28 mouse cellular contexts compared by ENCODE assay signal in the genomic region with DNA sequence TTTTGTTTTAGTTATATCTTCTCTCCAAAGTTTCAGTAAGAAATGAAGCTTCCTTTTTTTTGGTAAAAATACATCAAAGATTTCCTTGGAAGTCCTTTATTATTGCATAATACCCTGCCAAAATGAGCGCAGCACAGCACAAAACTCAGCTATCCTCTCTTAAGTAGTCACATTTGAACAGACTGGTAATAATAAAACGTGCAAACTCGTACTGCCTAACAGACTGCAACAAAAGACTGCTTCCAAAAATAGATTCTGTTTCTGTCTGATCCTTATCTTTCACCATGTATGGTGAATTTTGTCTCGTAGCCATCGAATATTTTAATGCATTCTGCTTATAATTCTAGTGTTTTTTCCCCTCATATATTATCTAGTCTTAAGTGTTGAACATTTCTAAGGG. TPM values are rescaled to one million over a fixed set of nuclear protein-coding genes. Genes with fewer than 3 reads are reported as not detected.
DNase-seq lines count a peak whose midpoint lies in the region; ATAC-seq and TF ChIP-seq lines count a peak whose summit lies in the region.
"Had no signal": no experiment of that assay in that cellular context is flagged by ENCODE, and none has a peak within 500 bp of the region (broad histone marks: within the 10 kb centered on the region; RNA-seq: fewer than 3 reads in every experiment).

No protein-coding gene starts in this region.

- H3K27ac ChIP-seq in forebrain, embryonic 13.5 days: no peak overlapping the region
- no peak overlapping the region for H3K27ac ChIP-seq in forebrain, embryonic 10.5 days
- 0 out of 2 replicates have a peak overlapping the region, but pooled peaks have one; percentile 6 for H3K27ac ChIP-seq in forebrain, postnatal 0 days (ENCODE audit: low read depth, low read length)
- no peak overlapping the region for H3K27ac ChIP-seq in heart, embryonic 11.5 days (ENCODE audit: low read depth, low read length)
- H3K27ac ChIP-seq: embryonic facial prominence, embryonic 12.5 days; embryonic facial prominence, embryonic 15.5 days; heart, adult 2 months; heart, embryonic 10.5 days; hindbrain, embryonic 12.5 days; hindbrain, embryonic 15.5 days had no signal

- no peaks in the 10 kb centered on the region for H3K9me3 ChIP-seq in forebrain, embryonic 13.5 days (replicated peaks)
- H3K9me3 ChIP-seq in forebrain, embryonic 10.5 days: no peaks in the 10 kb centered on the region
- no peaks in the 10 kb centered on the region for H3K9me3 ChIP-seq in forebrain, postnatal 0 days (ENCODE audit: low read length)
- H3K9me3 ChIP-seq in heart, embryonic 11.5 days (replicated peaks; ENCODE audit: control insufficient read depth, low read length): no peaks in the 10 kb centered on the region
- H3K9me3 ChIP-seq: embryonic facial prominence, embryonic 12.5 days; embryonic facial prominence, embryonic 15.5 days; heart, embryonic 10.5 days; hindbrain, embryonic 12.5 days; hindbrain, embryonic 15.5 days had no signal

- no peaks in the 10 kb centered on the region for H3K4me1 ChIP-seq in forebrain, embryonic 13.5 days
- H3K4me1 ChIP-seq in forebrain, embryonic 10.5 days: 0 out of 2 replicates have a peak, but pooled peaks cover 5% of the 10 kb centered on the region
- H3K4me1 ChIP-seq in forebrain, postnatal 0 days (ENCODE audit: insufficient read depth): 0 out of 2 replicates have a peak, but pooled peaks cover 3% of the 10 kb centered on the region
- H3K4me1 ChIP-seq in heart, embryonic 11.5 days (ENCODE audit: control insufficient read depth, insufficient read depth, low read length): no peaks in the 10 kb centered on the region
- H3K4me1 ChIP-seq: embryonic facial prominence, embryonic 12.5 days; embryonic facial prominence, embryonic 15.5 days; heart, embryonic 10.5 days; hindbrain, embryonic 12.5 days; hindbrain, embryonic 15.5 days had no signal

- no peaks in the 10 kb centered on the region for H3K27me3 ChIP-seq in forebrain, embryonic 13.5 days
- H3K27me3 ChIP-seq in forebrain, embryonic 10.5 days (ENCODE audit: poor library complexity, severe bottlenecking): no peaks in the 10 kb centered on the region
- no peaks in the 10 kb centered on the region for H3K27me3 ChIP-seq in forebrain, postnatal 0 days (ENCODE audit: insufficient read depth, low read length)
- H3K27me3 ChIP-seq in heart, embryonic 11.5 days (ENCODE audit: control insufficient read depth, insufficient read depth, low read length): no peaks in the 10 kb centered on the region
- H3K27me3 ChIP-seq: embryonic facial prominence, embryonic 12.5 days; embryonic facial prominence, embryonic 15.5 days; hindbrain, embryonic 12.5 days; hindbrain, embryonic 15.5 days had no signal

- no peak overlapping the region for H3K4me2 ChIP-seq in forebrain, embryonic 13.5 days
- no peak overlapping the region for H3K4me2 ChIP-seq in forebrain, postnatal 0 days (ENCODE audit: low read depth)
- H3K4me2 ChIP-seq in heart, embryonic 11.5 days: no peak overlapping the region
- H3K4me2 ChIP-seq: embryonic facial prominence, embryonic 12.5 days; embryonic facial prominence, embryonic 15.5 days; hindbrain, embryonic 12.5 days; hindbrain, embryonic 15.5 days had no signal

- H3K36me3 ChIP-seq in forebrain, embryonic 13.5 days (ENCODE audit: poor library complexity, severe bottlenecking): no peaks in the 10 kb centered on the region
- no peaks in the 10 kb centered on the region for H3K36me3 ChIP-seq in forebrain, embryonic 10.5 days (replicated peaks)
- H3K36me3 ChIP-seq in forebrain, postnatal 0 days (ENCODE audit: insufficient read depth): no peaks in the 10 kb centered on the region
- no peaks in the 10 kb centered on the region for H3K36me3 ChIP-seq in heart, embryonic 11.5 days (ENCODE audit: control insufficient read depth, insufficient read depth, low read length)
- H3K36me3 ChIP-seq: embryonic facial prominence, embryonic 12.5 days; embryonic facial prominence, embryonic 15.5 days; heart, embryonic 10.5 days; hindbrain, embryonic 12.5 days; hindbrain, embryonic 15.5 days had no signal

- DNase-seq in forebrain, embryonic 10.5 days (ENCODE audit: extremely low spot score, low spot score): no peak
- no peak for DNase-seq in frontal cortex, adult 2 months (ENCODE audit: extremely low spot score in 1 of 2, low spot score in 1 of 2)
- DNase-seq in brain, adult 2 months (ENCODE audit: low read depth, low spot score): peak; percentile 48
- peak; percentile 43 for DNase-seq in forebrain, postnatal 0 days
- DNase-seq in urinary bladder, postnatal 14 days (ENCODE audit: low spot score): no peak
- DNase-seq: adrenal gland, adult 8-10 months; adrenal gland, postnatal 25 days; cerebellum, adult 11 months; cerebellum, adult 2 months; cerebellum, adult 9-11 months; cerebellum, postnatal 25 days; gastrocnemius, postnatal 10 days; gastrocnemius, postnatal 36 days; heart, adult 2 months had no signal

- TF ChIP-seq CTCF in forebrain, postnatal 0 days (IDR thresholded peaks at IDR 0.05; ENCODE audit: low read depth): no peak

- 68% methylated on average over 5 of the region's 5 CpGs for WGBS in forebrain, embryonic 13.5 days
- WGBS in forebrain, embryonic 10.5 days: 85% methylated on average over 5 of the region's 5 CpGs
- 27% methylated on average over 5 of the region's 5 CpGs for WGBS in forebrain, postnatal 0 days
- WGBS in heart, embryonic 11.5 days (ENCODE audit: insufficient replicate concordance): 67% methylated on average over 5 of the region's 5 CpGs

- H3K4me3 ChIP-seq in forebrain, embryonic 13.5 days: no peak overlapping the region
- no peak overlapping the region for H3K4me3 ChIP-seq in forebrain, embryonic 10.5 days
- H3K4me3 ChIP-seq in forebrain, postnatal 0 days (ENCODE audit: low read depth, low read length): no peak overlapping the region
- no peak overlapping the region for H3K4me3 ChIP-seq in heart, embryonic 11.5 days (ENCODE audit: low read depth, low read length)
- H3K4me3 ChIP-seq: embryonic facial prominence, embryonic 12.5 days; embryonic facial prominence, embryonic 15.5 days; heart, adult 2 months; heart, embryonic 10.5 days; hindbrain, embryonic 12.5 days; hindbrain, embryonic 15.5 days had no signal

- peak; percentile 66; the same call in 1 of the 2 replicates for ATAC-seq in forebrain, embryonic 13.5 days
- ATAC-seq in frontal cortex, adult (ENCODE audit: low TSS enrichment): peak; percentile 38; the same call in 1 of the 2 replicates
- ATAC-seq in forebrain, postnatal 0 days: peak; percentile 59; the same call in 1 of the 2 replicates
- no peak for ATAC-seq in heart, embryonic 11.5 days (replicated peaks; ENCODE audit: insufficient number of reproducible peaks, low FRiP score, low TSS enrichment)
- ATAC-seq: activated CD4-positive, CD25-positive, alpha-beta regulatory T cell, adult 4 months; intestine, postnatal 0 days had no signal

- no peak overlapping the region for H3K9ac ChIP-seq in forebrain, embryonic 13.5 days
- no peak overlapping the region for H3K9ac ChIP-seq in forebrain, postnatal 0 days
- H3K9ac ChIP-seq in heart, embryonic 11.5 days (ENCODE audit: low read depth, low read length): no peak overlapping the region
- H3K9ac ChIP-seq: embryonic facial prominence, embryonic 12.5 days; embryonic facial prominence, embryonic 15.5 days; hindbrain, embryonic 12.5 days; hindbrain, embryonic 15.5 days had no signal

RNA-seq across cellular contexts. Expression of a gene that starts 45.2 kb away (rescaled TPM):
- polyA plus RNA-seq in forebrain, embryonic 13.5 days (2015; fragmentation: Nextera tagmentation; extraction: Ambion mirVana): 11.6 and 13.7 TPM in 2 replicates
- polyA plus RNA-seq in forebrain, embryonic 10.5 days (2016; fragmentation: Nextera tagmentation; extraction: Ambion mirVana): 1.6 and 2.9 TPM in 2 replicates
- 65.2 and 70.2 TPM in 2 replicates for polyA plus RNA-seq in frontal cortex, adult 2 months (2012; rRNA removed)
- 56.0 and 63.3 TPM in 2 replicates for total RNA-seq in forebrain, postnatal 0 days (2014; rRNA removed)
- polyA plus RNA-seq in forebrain, postnatal 0 days (2015; fragmentation: Nextera tagmentation; extraction: Ambion mirVana): 41.5 and 58.9 TPM in 2 replicates
- polyA plus RNA-seq in heart, embryonic 11.5 days (2014; fragmentation: Nextera tagmentation; extraction: Ambion mirVana): 0.52 and 0.73 TPM in 2 replicates
- total RNA-seq: common myeloid progenitor, adult 5-6 weeks; granulocyte monocyte progenitor cell, adult 5-6 weeks; hematopoietic stem cell, adult 5-6 weeks had no signal
- polyA plus RNA-seq: heart, postnatal 0 days had no signal

Comparison
In these comparisons a context has a peak if more than half of its experiments do, and no peak if none do; other contexts are left out.
1. DNase-seq: peak in brain, adult 2 months (single experiment) and forebrain, postnatal 0 days (single experiment); none in forebrain, embryonic 10.5 days (single experiment), frontal cortex, adult 2 months (0 of 2) and urinary bladder, postnatal 14 days (single experiment).